Mouse (Mus musculus) lung, embryonic 14.5 days (tissue): Measurements from ENCODE around the gene Elmod3. TPM values are rescaled to one million over a fixed set of nuclear protein-coding genes. Genes with fewer than 3 reads are reported as not detected.

Source experiments
- ATAC-seq: fragments of 200-750 bp; cut with Nextera tagmentation; 2 replicates; pipeline ENCODE4 v1.8.0; 2017; ENCODE audit warnings: mild to moderate bottlenecking, moderate TSS enrichment, moderate library complexity; ENCODE audit not compliant: insufficient read depth
- DNase-seq: peaks from one replicate; pipeline ENCODE4 v3.0.0-alpha.2; 2015
- H3K27ac ChIP-seq: fragments of 300-500 bp; sonication (generic); 2 replicates; pipeline ENCODE4 v1.5.1; 2014; ENCODE audit warnings: low read depth, mild to moderate bottlenecking, moderate library complexity
- H3K27me3 ChIP-seq: fragments of 300-500 bp; sonication (generic); 2 replicates; pipeline ENCODE4 v1.6.1; 2014; ENCODE audit warnings: low read length, control low read depth; ENCODE audit not compliant: insufficient read depth
- H3K36me3 ChIP-seq: fragments of 300-500 bp; sonication (generic); 2 replicates; pipeline ENCODE4 v1.6.1; 2014; ENCODE audit warnings: control low read depth; ENCODE audit not compliant: insufficient read depth
- H3K4me1 ChIP-seq: fragments of 300-500 bp; sonication (generic); 2 replicates; pipeline ENCODE4 v1.6.1; 2014; ENCODE audit warnings: antibody characterized with exemption, control low read depth; ENCODE audit not compliant: insufficient read depth
- H3K4me2 ChIP-seq: fragments of 300-500 bp; sonication (generic); 2 replicates; pipeline ENCODE4 v1.6.1; 2014; ENCODE audit warnings: mild to moderate bottlenecking
- H3K4me3 ChIP-seq: fragments of 300-500 bp; sonication (generic); 2 replicates; pipeline ENCODE4 v1.5.1; 2014; ENCODE audit warnings: low read depth, low read length
- H3K9ac ChIP-seq: fragments of 300-500 bp; sonication (generic); 2 replicates; pipeline ENCODE4 v1.6.1; 2014
- H3K9me3 ChIP-seq: fragments of 300-500 bp; sonication (generic); 2 replicates; pipeline ENCODE4 v1.6.1; 2016; ENCODE audit warnings: low read depth, low read length, control low read depth
- CTCF ChIP-seq: IDR thresholded peaks from 2 replicates; pipeline ENCODE4 v1.5.1; 2016; ENCODE audit warnings: antibody characterized with exemption, low read depth
- WGBS: fragments of 180-500 bp; shearing (Covaris S2); extraction: QIAGEN DNeasy Blood & Tissue Kit; methylation state at CpG from one replicate; pipeline ENCODE4 v1.1.7; 2014; 5-methylcytosine and 5-hydroxymethylcytosine counted together
- polyA plus RNA-seq: library from polyadenylated mRNA; unstranded; fragments of >200 nt; fragmentation: Nextera tagmentation; extraction: Ambion mirVana; gene quantifications from 2 replicates; pipeline ENCODE4 v1.2.1, GENCODE M21; 2014

Elmod3 gene
- polyA plus RNA-seq, 1 experiment from 2014 or later, result 16.2 TPM

- 56% methylated on average over 4 of the region's 4 CpGs for WGBS
- no peak for TF ChIP-seq CTCF
These were observed 75.0 kb downstream of the Elmod3 start for GRCm38 (mm10) chr6:72523222-72523621.

GRCm38 (mm10) chr6:72522288-72522687 is 75.9 kb downstream of the Elmod3 start:
- no peak for TF ChIP-seq CTCF
- DNase-seq (no peak), ATAC-seq (no peak)
- WGBS, result 81% methylated on average over 5 of the region's 5 CpGs
- H3K9me3 ChIP-seq, result no peaks in the 10 kb centered on the region
- peaks cover 5% of the 10 kb centered on the region for H3K4me1 ChIP-seq
- H3K4me2 ChIP-seq, result no peak overlapping the region
- H3K27ac ChIP-seq, result no peak overlapping the region
- H3K4me3 ChIP-seq, result no peak overlapping the region
- H3K27me3 ChIP-seq, result no peaks in the 10 kb centered on the region
- no peaks in the 10 kb centered on the region for H3K36me3 ChIP-seq
- no peak overlapping the region for H3K9ac ChIP-seq

More at GRCm38 (mm10) chr6:72523222-72523621, 75.0 kb downstream of the Elmod3 start:
- H3K4me3 ChIP-seq, result no peak overlapping the region
- peaks cover 5% of the 10 kb centered on the region for H3K4me1 ChIP-seq
- no peak for ATAC-seq
- H3K9me3 ChIP-seq, result no peaks in the 10 kb centered on the region
- no peak overlapping the region for H3K27ac ChIP-seq
- H3K27me3 ChIP-seq, result no peaks in the 10 kb centered on the region
- H3K36me3 ChIP-seq, result no peaks in the 10 kb centered on the region
- DNase-seq, result no peak
- H3K4me2 ChIP-seq, result no peak overlapping the region
- no peak overlapping the region for H3K9ac ChIP-seq

GRCm38 (mm10) chr6:72521607-72522006 is 76.6 kb downstream of the Elmod3 start, which contains the start of gene Sh2d6:
Gene Sh2d6, minus strand, starts transcription at chr6:72521707.
- 79% methylated on average over 5 of the region's 5 CpGs for WGBS
- no peaks in the 10 kb centered on the region for H3K27me3 ChIP-seq
- TF ChIP-seq CTCF, result no peak

GRCm38 (mm10) chr6:72520904-72521303 is 77.3 kb downstream of the Elmod3 start:
- no peak for ATAC-seq
- Histone ChIP-seq H3K9ac (no peak overlapping the region), H3K9me3 (no peaks in the 10 kb centered on the region), H3K36me3 (no peaks in the 10 kb centered on the region), H3K4me3 (no peak overlapping the region), H3K4me2 (no peak overlapping the region), H3K27me3 (no peaks in the 10 kb centered on the region), H3K4me1 (peaks cover 5% of the 10 kb centered on the region), H3K27ac (no peak overlapping the region)
- no peak for TF ChIP-seq CTCF
- 88% methylated on average over 5 of the region's 5 CpGs for WGBS
- no peak for DNase-seq

More at GRCm38 (mm10) chr6:72521607-72522006, 76.6 kb downstream of the Elmod3 start, which contains the start of gene Sh2d6:
- H3K4me1 ChIP-seq, result peaks cover 5% of the 10 kb centered on the region
- H3K9me3 ChIP-seq, result no peaks in the 10 kb centered on the region
- DNase-seq (no peak), ATAC-seq (no peak)
- H3K27ac ChIP-seq, result no peak within 1 kb of the TSS
- H3K36me3 ChIP-seq, result no peaks in the 10 kb centered on the region
- H3K4me2 ChIP-seq, result no peak within 1 kb of the TSS
- no peak within 1 kb of the TSS for H3K9ac ChIP-seq
- H3K4me3 ChIP-seq, result no peak within 1 kb of the TSS

- DNase-seq (peak; percentile 50), ATAC-seq (peak; percentile 62)
- peak overlapping the region; percentile 13; the same call in 1 of the 2 replicates for H3K9ac ChIP-seq
- TF ChIP-seq CTCF, result no peak
- no peaks in the 10 kb centered on the region for H3K36me3 ChIP-seq
- H3K4me2 ChIP-seq, result peak overlapping the region; percentile 27; the same call in 1 of the 2 replicates
- H3K4me3 ChIP-seq, result no peak overlapping the region
- peak overlapping the region; percentile 9; the same call in 1 of the 2 replicates for H3K27ac ChIP-seq
- H3K27me3 ChIP-seq, result no peaks in the 10 kb centered on the region
- H3K9me3 ChIP-seq, result no peaks in the 10 kb centered on the region
- peaks cover 5% of the 10 kb centered on the region for H3K4me1 ChIP-seq
- WGBS, result 16% methylated on average over 10 of the region's 10 CpGs
These were observed 78.1 kb downstream of the Elmod3 start for GRCm38 (mm10) chr6:72519892-72520663.

- no peak overlapping the region for H3K4me2 ChIP-seq
- H3K4me3 ChIP-seq, result no peak overlapping the region
- H3K27ac ChIP-seq, result no peak overlapping the region
- H3K9me3 ChIP-seq, result no peaks in the 10 kb centered on the region
- 35% methylated on average over 8 of the region's 8 CpGs for WGBS
- H3K36me3 ChIP-seq, result no peaks in the 10 kb centered on the region
- ATAC-seq (no peak; the same call in 1 of the 2 replicates), DNase-seq (no peak)
- peaks cover 5% of the 10 kb centered on the region for H3K4me1 ChIP-seq
- no peak overlapping the region for H3K9ac ChIP-seq
- no peaks in the 10 kb centered on the region for H3K27me3 ChIP-seq
- no peak for TF ChIP-seq CTCF
These were observed 78.9 kb downstream of the Elmod3 start for GRCm38 (mm10) chr6:72519303-72519702.

- Histone ChIP-seq H3K9me3 (no peaks in the 10 kb centered on the region), H3K4me1 (peaks cover 5% of the 10 kb centered on the region), H3K36me3 (no peaks in the 10 kb centered on the region), H3K9ac (no peak overlapping the region), H3K4me2 (no peak overlapping the region), H3K27ac (no peak overlapping the region), H3K4me3 (no peak overlapping the region), H3K27me3 (no peaks in the 10 kb centered on the region)
- WGBS, result 76% methylated on average over 1 of the region's 1 CpGs
- no peak for TF ChIP-seq CTCF
- DNase-seq (no peak), ATAC-seq (no peak)
These were observed 79.4 kb downstream of the Elmod3 start for GRCm38 (mm10) chr6:72518842-72519241.

Other genes starting within 250 kb of the Elmod3 start
- gene Tmem150a, start 243.0 kb downstream of the Elmod3 start, polyA plus RNA-seq, result 10.3 and 10.4 TPM in 2 replicates
- 105 and 116 TPM in 2 replicates for gene Rnf181, start 231.5 kb downstream of the Elmod3 start, polyA plus RNA-seq
- gene Vamp5, start 217.9 kb downstream of the Elmod3 start, polyA plus RNA-seq, result 31.0 and 31.2 TPM in 2 replicates
- 132 and 137 TPM in 2 replicates for gene Vamp8, start 207.7 kb downstream of the Elmod3 start, polyA plus RNA-seq
- gene Ggcx, start 184.1 kb downstream of the Elmod3 start, polyA plus RNA-seq, result 22.3 and 23.4 TPM in 2 replicates
- 400 and 402 TPM in 2 replicates for gene Mat2a, start 158.9 kb downstream of the Elmod3 start, polyA plus RNA-seq
- gene Sh2d6, start 76.7 kb downstream of the Elmod3 start, polyA plus RNA-seq, result not detected in 2 replicates
- 40.5 and 45.9 TPM in 2 replicates for gene Capg, start 54.0 kb downstream of the Elmod3 start, polyA plus RNA-seq
- gene Retsat, start 62 bp upstream of the Elmod3 start, polyA plus RNA-seq, result 17.2 and 18.4 TPM in 2 replicates
- gene Tgoln1, start 18.6 kb upstream of the Elmod3 start, polyA plus RNA-seq, result 40.4 and 43.2 TPM in 2 replicates
- gene Tcf7l1, start 190.8 kb upstream of the Elmod3 start, polyA plus RNA-seq, result 38.3 and 41.1 TPM in 2 replicates